Mouse (Mus musculus): ENCODE data around the gene Pim3.

The Pim3 gene

GRCm38 (mm10) chr15:88881253-88882044, 19.5 kb downstream of the Pim3 start:
- no peak for DNase-seq (ENCODE audit: low read depth, low spot score)

- no peak for DNase-seq (ENCODE audit: low read depth, low spot score)
Measured at GRCm38 (mm10) chr15:88882851-88883250, 20.9 kb downstream of the Pim3 start.

- DNase-seq (ENCODE audit: low read depth, low spot score) = no peak
Measured at GRCm38 (mm10) chr15:88883342-88883741, 21.4 kb downstream of the Pim3 start.

- no peak for DNase-seq (ENCODE audit: low read depth, low spot score)
Measured at GRCm38 (mm10) chr15:88885376-88885775, 23.4 kb downstream of the Pim3 start.

DNA sequence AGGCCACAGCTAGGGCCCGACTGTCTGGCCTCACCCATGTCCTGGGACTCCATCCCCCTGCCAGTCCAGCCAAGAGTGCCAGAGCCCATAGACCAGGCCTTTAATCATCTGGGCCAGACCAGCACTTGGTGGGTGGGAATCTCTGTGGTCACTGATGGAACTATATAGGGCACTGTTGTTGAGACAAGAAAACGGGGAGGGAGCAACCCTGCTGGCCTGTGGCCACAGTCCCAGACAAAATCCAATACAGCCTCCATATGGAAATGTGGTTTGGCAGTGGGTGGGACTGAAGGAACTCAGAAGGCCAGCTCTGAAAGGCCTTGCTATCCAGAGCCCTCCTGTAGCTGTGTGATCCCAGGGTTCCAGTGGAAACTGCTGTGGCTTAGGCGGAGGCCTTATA, 27.0 kb downstream of the Pim3 start:
- DNase-seq (ENCODE audit: low read depth, low spot score) = no peak

GRCm38 (mm10) chr15:88889994-88890393, 28.0 kb downstream of the Pim3 start:
- DNase-seq (ENCODE audit: low read depth, low spot score) = no peak

DNA sequence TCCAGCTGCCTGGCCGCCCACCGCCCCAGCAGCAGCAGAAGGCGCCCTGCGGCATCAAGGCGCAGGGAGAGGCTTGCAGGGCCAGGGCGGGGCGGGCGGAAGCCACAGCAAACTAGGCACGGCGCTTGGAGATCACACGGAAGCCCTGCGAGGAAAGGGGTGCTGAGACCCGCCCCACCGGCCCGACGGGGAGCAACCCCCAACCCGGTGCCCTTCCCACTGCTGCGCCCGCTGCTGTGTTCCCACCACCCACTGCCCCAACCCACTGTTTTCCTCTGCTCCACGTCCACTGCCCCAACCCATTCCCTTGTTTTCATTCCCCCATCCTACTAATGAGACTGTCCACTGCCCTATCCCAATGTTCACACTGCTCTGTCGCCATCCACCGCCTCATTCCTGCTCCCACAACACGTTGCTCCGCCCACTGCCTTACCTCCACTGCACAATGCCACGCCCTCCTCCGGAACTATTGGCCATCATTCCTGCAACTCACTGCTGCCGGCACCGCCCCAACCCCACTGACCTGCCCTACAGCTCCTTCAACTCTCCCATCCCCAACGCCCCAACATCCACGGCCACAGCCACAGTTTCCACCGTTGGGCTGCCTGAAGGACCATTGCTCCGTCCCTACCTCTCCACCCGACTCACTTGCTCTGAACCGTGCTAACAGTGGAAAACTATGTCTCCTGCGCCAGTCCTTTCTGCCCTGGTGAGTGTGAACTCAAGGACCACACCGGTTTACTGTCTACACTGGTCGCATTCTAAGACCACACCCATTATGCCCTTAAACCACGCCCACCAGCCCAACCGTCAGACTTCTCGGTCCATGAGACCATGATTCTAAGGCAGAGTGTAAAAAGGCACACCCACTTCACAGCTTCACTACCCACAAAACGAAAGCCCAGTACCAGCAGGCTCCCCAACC, 29.0 kb downstream of the Pim3 start:
- DNase-seq (ENCODE audit: low read depth, low spot score) = peak; percentile 82

GRCm38 (mm10) chr15:88891676-88892040, 29.7 kb downstream of the Pim3 start:
- DNase-seq (ENCODE audit: low read depth, low spot score) = no peak

GRCm38 (mm10) chr15:88892252-88892651, 30.3 kb downstream of the Pim3 start:
- DNase-seq (ENCODE audit: low read depth, low spot score) = no peak

- no peak for DNase-seq (ENCODE audit: low read depth, low spot score)
Measured at GRCm38 (mm10) chr15:88892876-88893275, 30.9 kb downstream of the Pim3 start.

DNA sequence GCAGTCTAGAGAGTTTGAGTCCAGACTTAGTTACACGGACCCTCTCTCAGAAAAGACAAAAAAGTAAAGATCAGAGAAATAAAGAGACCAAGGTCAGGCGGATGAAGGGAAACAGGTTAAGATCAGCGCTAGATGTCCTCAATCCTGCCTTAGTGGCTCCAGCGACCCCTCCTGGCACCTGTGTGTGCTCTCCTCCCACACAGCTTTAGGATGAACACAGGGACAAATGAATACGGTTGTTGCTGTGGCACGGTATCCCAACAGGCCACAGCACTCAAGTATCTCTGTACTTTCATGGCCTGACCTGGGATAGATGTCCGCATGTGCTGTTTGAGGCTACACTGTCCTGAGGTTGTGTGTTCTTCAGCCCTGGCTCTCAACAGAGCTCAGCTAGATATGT, 33.1 kb downstream of the Pim3 start:
- no peak for DNase-seq (ENCODE audit: low read depth, low spot score)

- no peak for DNase-seq (ENCODE audit: low read depth, low spot score)
Measured at GRCm38 (mm10) chr15:88895891-88896290, 33.9 kb downstream of the Pim3 start.

DNA sequence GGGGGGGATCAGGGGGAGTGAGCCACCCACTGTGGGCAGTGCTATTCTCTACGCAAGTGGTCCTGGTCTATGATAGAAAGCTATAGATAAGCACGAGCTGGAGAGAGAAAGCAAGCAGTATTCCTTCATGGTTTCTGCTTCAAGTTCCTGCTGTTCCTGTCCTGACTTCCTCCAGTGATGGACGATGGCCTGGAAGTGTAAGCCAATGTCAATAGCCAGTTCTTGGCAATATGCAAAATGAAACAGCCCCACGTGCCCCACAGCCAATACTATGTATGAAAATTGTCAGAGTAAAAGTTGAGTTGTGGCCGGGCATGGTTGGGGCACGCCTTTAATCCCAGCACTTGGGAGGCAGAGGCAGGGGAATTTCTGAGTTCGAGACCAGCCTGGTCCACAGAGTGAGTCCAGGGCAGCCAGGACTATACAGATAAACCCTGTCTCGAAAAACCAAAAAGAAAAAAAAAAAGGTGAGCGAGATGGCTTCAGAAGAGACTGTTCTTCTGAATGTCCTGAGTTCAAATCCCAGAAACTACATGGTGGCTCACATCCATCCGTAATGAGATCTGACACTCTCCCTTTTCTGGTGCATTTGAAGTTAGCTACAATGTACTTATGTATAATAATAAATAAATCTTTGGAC, 34.5 kb downstream of the Pim3 start:
- DNase-seq (ENCODE audit: low read depth, low spot score) = no peak

DNA sequence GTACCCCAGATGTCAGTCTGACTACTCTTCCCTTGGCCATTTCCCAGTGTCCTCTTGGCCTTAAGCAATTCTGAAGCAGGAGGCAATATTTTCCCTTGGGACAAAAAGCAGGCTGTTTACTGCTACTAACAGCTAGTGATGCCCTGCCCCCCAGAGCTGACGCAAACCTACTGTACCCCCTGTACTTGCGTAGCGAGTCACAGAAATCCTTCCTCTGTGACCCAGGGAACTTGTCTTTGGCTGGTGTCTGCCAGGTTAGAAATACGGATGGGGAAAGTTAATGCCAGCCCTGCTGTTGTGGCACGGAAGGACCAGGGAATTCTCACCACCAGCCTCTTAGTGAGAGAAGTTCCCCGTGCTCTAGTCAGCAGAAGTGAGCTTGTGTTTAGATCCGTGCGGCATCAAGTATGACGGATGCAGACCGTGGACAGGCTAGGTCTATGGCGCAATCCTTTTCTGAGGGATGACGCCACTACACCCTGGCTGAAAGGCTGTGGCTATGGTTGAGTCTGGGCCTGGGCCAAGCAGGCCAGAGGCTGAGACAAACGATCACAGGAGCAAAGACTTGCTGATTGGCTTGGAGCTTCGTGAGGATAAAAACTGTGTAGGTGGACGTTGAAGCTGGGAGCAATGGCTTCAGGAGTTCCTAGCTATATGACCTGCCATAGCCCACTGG, 40.4 kb downstream of the Pim3 start:
- no peak for DNase-seq (ENCODE audit: low read depth, low spot score)

DNA sequence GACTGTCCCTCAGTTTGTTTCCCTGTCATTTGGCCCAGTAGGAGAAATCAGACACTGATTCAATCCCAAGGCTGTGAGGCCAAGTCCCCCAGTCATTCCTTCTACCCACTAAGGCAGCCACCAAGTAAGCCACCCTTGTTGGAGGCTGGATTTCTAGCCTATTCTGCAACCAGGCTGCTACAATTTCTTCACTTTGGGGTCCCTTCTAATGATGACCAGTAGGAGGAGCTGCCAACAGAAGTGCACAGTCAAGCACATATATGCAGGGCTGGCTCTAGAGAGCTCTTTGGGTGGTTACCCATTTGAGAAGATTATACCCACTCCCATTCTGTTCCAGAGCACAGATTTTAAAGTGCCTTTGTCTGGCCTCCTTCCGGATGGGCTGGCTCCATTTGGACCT, 41.1 kb downstream of the Pim3 start:
- DNase-seq (ENCODE audit: low read depth, low spot score) = no peak

- no peak for DNase-seq (ENCODE audit: low read depth, low spot score)
Measured at GRCm38 (mm10) chr15:88904056-88904811, 42.2 kb downstream of the Pim3 start.

GRCm38 (mm10) chr15:88906347-88906746, 44.4 kb downstream of the Pim3 start:
- DNase-seq (ENCODE audit: low read depth, low spot score) = no peak

GRCm38 (mm10) chr15:88915046-88915445, 53.1 kb downstream of the Pim3 start:
- DNase-seq (ENCODE audit: low read depth, low spot score) = no peak

Data from CD4-positive, CD25-positive, alpha-beta regulatory T cell, adult 2 months (primary cell).